Mouse (Mus musculus): ENCODE measurements around the gene Crybb1.

- TF ChIP-seq CTCF (conservative IDR thresholded peaks at IDR 0.05; ENCODE audit: low read length) (no peak), POU5F1 (IDR thresholded peaks at IDR 0.05; ENCODE audit: borderline replicate concordance, low read length) (no peak)
These were observed 10.6 kb downstream of the Crybb1 start for GRCm38 (mm10) chr5:112266011-112266777.
